ENCODE assay signal across 9 mouse cellular contexts in the genomic region with DNA sequence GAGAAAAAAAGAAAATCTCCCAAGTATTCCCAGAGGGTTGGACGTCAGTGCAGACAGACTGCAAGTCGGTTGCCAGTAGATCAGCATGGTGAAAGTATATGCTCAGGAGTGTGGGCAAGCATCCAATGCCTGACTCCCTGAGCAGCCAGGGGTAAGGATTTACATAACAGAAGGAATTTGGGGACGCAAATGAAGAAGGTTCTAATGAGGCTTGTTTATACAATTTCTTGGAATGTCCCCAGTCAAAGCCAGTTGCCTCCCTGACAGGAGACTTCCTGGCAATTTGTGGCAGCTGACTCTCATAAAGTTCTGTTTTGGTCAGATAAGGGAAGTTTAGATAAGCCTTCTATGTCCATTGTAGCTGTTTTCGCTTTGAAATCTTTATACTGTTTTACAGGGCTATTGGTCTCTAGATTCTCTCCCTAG. TPM values are rescaled to one million over a fixed set of nuclear protein-coding genes. Genes with fewer than 3 reads are reported as not detected.
DNase-seq lines count a peak whose midpoint lies in the region; ATAC-seq and TF ChIP-seq lines count a peak whose summit lies in the region.
"Had no signal": no experiment of that assay in that cellular context is flagged by ENCODE, and none has a peak within 500 bp of the region (broad histone marks: within the 10 kb centered on the region; RNA-seq: fewer than 3 reads in every experiment).

No protein-coding gene starts in this region.

- H3K4me2 ChIP-seq in forebrain, embryonic 16.5 days (ENCODE audit: low read length) = no peak overlapping the region
- no peak overlapping the region for H3K4me2 ChIP-seq in forebrain, postnatal 0 days (ENCODE audit: low read depth)
- H3K4me2 ChIP-seq: neural tube, embryonic 12.5 days had no signal

- no peaks in the 10 kb centered on the region for H3K27me3 ChIP-seq in forebrain, embryonic 16.5 days (replicated peaks; ENCODE audit: control insufficient read depth, insufficient read depth, low read length)
- H3K27me3 ChIP-seq in forebrain, postnatal 0 days (ENCODE audit: insufficient read depth, low read length) = no peaks in the 10 kb centered on the region
- H3K27me3 ChIP-seq: neural tube, embryonic 12.5 days had no signal

- TF ChIP-seq CTCF in forebrain, postnatal 0 days (IDR thresholded peaks at IDR 0.05; ENCODE audit: low read depth) = no peak

- no peak overlapping the region for H3K27ac ChIP-seq in forebrain, embryonic 16.5 days (ENCODE audit: low read length)
- H3K27ac ChIP-seq in forebrain, postnatal 0 days (ENCODE audit: low read depth, low read length) = no peak overlapping the region
- H3K27ac ChIP-seq: neural tube, embryonic 12.5 days had no signal

- no peaks in the 10 kb centered on the region for H3K36me3 ChIP-seq in forebrain, embryonic 16.5 days (ENCODE audit: control insufficient read depth, insufficient read depth)
- no peaks in the 10 kb centered on the region for H3K36me3 ChIP-seq in forebrain, postnatal 0 days (ENCODE audit: insufficient read depth)
- H3K36me3 ChIP-seq: neural tube, embryonic 12.5 days had no signal

- H3K9me3 ChIP-seq in forebrain, embryonic 16.5 days (ENCODE audit: control insufficient read depth, low read length) = no peaks in the 10 kb centered on the region
- H3K9me3 ChIP-seq in forebrain, postnatal 0 days (ENCODE audit: low read length) = no peaks in the 10 kb centered on the region
- H3K9me3 ChIP-seq: neural tube, embryonic 12.5 days had no signal

- 15% methylated on average over 4 of the region's 4 CpGs for WGBS in forebrain, embryonic 16.5 days
- WGBS in forebrain, postnatal 0 days = 14% methylated on average over 4 of the region's 4 CpGs

- H3K4me3 ChIP-seq in forebrain, embryonic 16.5 days (replicated peaks; ENCODE audit: low read length) = no peak overlapping the region
- H3K4me3 ChIP-seq in forebrain, postnatal 0 days (ENCODE audit: low read depth, low read length) = no peak overlapping the region
- H3K4me3 ChIP-seq: neural tube, embryonic 12.5 days had no signal

- H3K9ac ChIP-seq in forebrain, embryonic 16.5 days (replicated peaks; ENCODE audit: low read depth, low read length) = no peak overlapping the region
- H3K9ac ChIP-seq in forebrain, postnatal 0 days = no peak overlapping the region
- H3K9ac ChIP-seq: neural tube, embryonic 12.5 days had no signal

- no peaks in the 10 kb centered on the region; the same call in 1 of the 2 replicates for H3K4me1 ChIP-seq in forebrain, embryonic 16.5 days (replicated peaks; ENCODE audit: control insufficient read depth, insufficient read depth, low read length)
- no peaks in the 10 kb centered on the region for H3K4me1 ChIP-seq in forebrain, postnatal 0 days (ENCODE audit: insufficient read depth)
- H3K4me1 ChIP-seq: neural tube, embryonic 12.5 days had no signal

- DNase-seq in forebrain, postnatal 0 days = no peak
- DNase-seq in Muller cell, postnatal 12 days (ENCODE audit: inconsistent ontology term) = peak; percentile 25
- peak; percentile 44 to 59 for DNase-seq in heart, adult 9 months (ENCODE audit: low spot score in 2 of 2)
- DNase-seq in kidney, postnatal 10 days = peak; percentile 51
- no peak for DNase-seq in spleen, adult 18-20 months
- DNase-seq in layer of hippocampus, adult 11-12 months (ENCODE audit: low spot score) = no peak
- no peak for DNase-seq in natural killer cell, adult 2 months (ENCODE audit: low spot score in 2 of 2)

- ATAC-seq in forebrain, embryonic 16.5 days = peak; percentile 90
- ATAC-seq in forebrain, postnatal 0 days = no peak

RNA-seq across cellular contexts. Expression of gene Itprid2, which starts 33.4 kb away (rescaled TPM):
- polyA plus RNA-seq in forebrain, embryonic 16.5 days (2015; fragmentation: Nextera tagmentation; extraction: Ambion mirVana) = 4.7 and 6.2 TPM in 2 replicates
- total RNA-seq in forebrain, postnatal 0 days (2014; rRNA removed) = 7.2 and 9.7 TPM in 2 replicates
- polyA plus RNA-seq in forebrain, postnatal 0 days (2015; fragmentation: Nextera tagmentation; extraction: Ambion mirVana) = 3.0 and 3.7 TPM in 2 replicates

Comparison
In these comparisons a context has a peak if more than half of its experiments do, and no peak if none do; other contexts are left out.
1. DNase-seq: peak in Muller cell, postnatal 12 days (single experiment), heart, adult 9 months (2 of 2) and kidney, postnatal 10 days (single experiment); none in forebrain, postnatal 0 days (single experiment), spleen, adult 18-20 months (0 of 2), layer of hippocampus, adult 11-12 months (single experiment) and natural killer cell, adult 2 months (0 of 2).